Mouse (Mus musculus): ENCODE results near the gene Akt2. TPM values are rescaled to one million over a fixed set of nuclear protein-coding genes. Genes with fewer than 3 reads are reported as not detected.

Gene Akt2
- polyA plus RNA-seq, 1 experiment from 2014 or later = 72.3 TPM

Other genes starting within 250 kb of the Akt2 start
- gene Shkbp1, start 235.5 kb upstream of the Akt2 start, polyA plus RNA-seq (2014; fragmentation: Nextera tagmentation; extraction: Ambion mirVana) = 64.3 and 67.6 TPM in 2 replicates
- gene Gm20479, start 234.1 kb upstream of the Akt2 start, polyA plus RNA-seq (2014; fragmentation: Nextera tagmentation; extraction: Ambion mirVana) = not detected in 2 replicates
- 0.19 and 0.28 TPM in 2 replicates for gene Sptbn4, start 143.9 kb upstream of the Akt2 start, polyA plus RNA-seq (2014; fragmentation: Nextera tagmentation; extraction: Ambion mirVana)
- gene Blvrb, start 143.6 kb upstream of the Akt2 start, polyA plus RNA-seq (2014; fragmentation: Nextera tagmentation; extraction: Ambion mirVana) = 34.4 and 38.0 TPM in 2 replicates
- 23.0 and 23.4 TPM in 2 replicates for gene Sertad3, start 117.8 kb upstream of the Akt2 start, polyA plus RNA-seq (2014; fragmentation: Nextera tagmentation; extraction: Ambion mirVana)
- 16.3 and 18.2 TPM in 2 replicates for gene Sertad1, start 104.6 kb upstream of the Akt2 start, polyA plus RNA-seq (2014; fragmentation: Nextera tagmentation; extraction: Ambion mirVana)
- 1.2 and 1.3 TPM in 2 replicates for gene Prx, start 92.2 kb upstream of the Akt2 start, polyA plus RNA-seq (2014; fragmentation: Nextera tagmentation; extraction: Ambion mirVana)
- 0.52 and 0.93 TPM in 2 replicates for gene Hipk4, start 68.3 kb upstream of the Akt2 start, polyA plus RNA-seq (2014; fragmentation: Nextera tagmentation; extraction: Ambion mirVana)
- gene Pld3, start 38.3 kb upstream of the Akt2 start, polyA plus RNA-seq (2014; fragmentation: Nextera tagmentation; extraction: Ambion mirVana) = 52.1 and 56.4 TPM in 2 replicates
- gene 2310022A10Rik, start 38.3 kb upstream of the Akt2 start, polyA plus RNA-seq (2014; fragmentation: Nextera tagmentation; extraction: Ambion mirVana) = 34.0 and 34.1 TPM in 2 replicates
- gene Ttc9b, start 62.4 kb downstream of the Akt2 start, polyA plus RNA-seq (2014; fragmentation: Nextera tagmentation; extraction: Ambion mirVana) = 12.6 and 13.9 TPM in 2 replicates
- gene Map3k10, start 83.0 kb downstream of the Akt2 start, polyA plus RNA-seq (2014; fragmentation: Nextera tagmentation; extraction: Ambion mirVana) = 10.3 and 12.5 TPM in 2 replicates
- gene Zfp607b, start 97.8 kb downstream of the Akt2 start, polyA plus RNA-seq (2014; fragmentation: Nextera tagmentation; extraction: Ambion mirVana) = 7.8 and 10.3 TPM in 2 replicates
- gene Zfp60, start 139.8 kb downstream of the Akt2 start, polyA plus RNA-seq (2014; fragmentation: Nextera tagmentation; extraction: Ambion mirVana) = 93.9 and 94.3 TPM in 2 replicates
- gene Zfp626, start 215.6 kb downstream of the Akt2 start, polyA plus RNA-seq (2014; fragmentation: Nextera tagmentation; extraction: Ambion mirVana) = 3.1 and 3.3 TPM in 2 replicates
- gene Zfp59, start 247.1 kb downstream of the Akt2 start, polyA plus RNA-seq (2014; fragmentation: Nextera tagmentation; extraction: Ambion mirVana) = 12.8 and 13.9 TPM in 2 replicates